Mouse (Mus musculus) gastrocnemius, postnatal 10 days (tissue): Measurements from ENCODE around the gene Zfp955b. TPM values are rescaled to one million over a fixed set of nuclear protein-coding genes. Genes with fewer than 3 reads are reported as not detected.
"Not testable (repeated sequence)": the region's sequence is repeated elsewhere in the genome, so short reads cannot be mapped to it uniquely, and the experiment has no call there.

Experiments used
- DNase-seq: peaks from one replicate; pipeline ENCODE4 v3.0.0; 2021; ENCODE audit warnings: mixed read lengths
- long read RNA-seq, 2 experiments: library from polyadenylated mRNA; stranded (forward); transcript quantifications; one replicate each; pipeline ENCODE4 v2.0.0; 2021
- total RNA-seq, 2 experiments: library from RNA; stranded (reverse); gene quantifications; 2 replicates each; pipeline ENCODE4 v1.2.3; 2021

Zfp955b gene
- total RNA-seq, result 10 to 100 TPM; 13.2 to 16.3 TPM
- long read RNA-seq, experiment 1, full-length matches to known transcripts, result 7 of 9 reads
- long read RNA-seq, experiment 1, partial matches to known transcripts, result 0 of 9 reads
- long read RNA-seq, experiment 1, other reads (novel, unspliced or antisense), result 2 of 9 reads
- long read RNA-seq, experiment 2, full-length matches to known transcripts, result 7 of 11 reads
- long read RNA-seq, experiment 2, partial matches to known transcripts, result 0 of 11 reads
- long read RNA-seq, experiment 2, other reads (novel, unspliced or antisense), result 4 of 11 reads

DNA sequence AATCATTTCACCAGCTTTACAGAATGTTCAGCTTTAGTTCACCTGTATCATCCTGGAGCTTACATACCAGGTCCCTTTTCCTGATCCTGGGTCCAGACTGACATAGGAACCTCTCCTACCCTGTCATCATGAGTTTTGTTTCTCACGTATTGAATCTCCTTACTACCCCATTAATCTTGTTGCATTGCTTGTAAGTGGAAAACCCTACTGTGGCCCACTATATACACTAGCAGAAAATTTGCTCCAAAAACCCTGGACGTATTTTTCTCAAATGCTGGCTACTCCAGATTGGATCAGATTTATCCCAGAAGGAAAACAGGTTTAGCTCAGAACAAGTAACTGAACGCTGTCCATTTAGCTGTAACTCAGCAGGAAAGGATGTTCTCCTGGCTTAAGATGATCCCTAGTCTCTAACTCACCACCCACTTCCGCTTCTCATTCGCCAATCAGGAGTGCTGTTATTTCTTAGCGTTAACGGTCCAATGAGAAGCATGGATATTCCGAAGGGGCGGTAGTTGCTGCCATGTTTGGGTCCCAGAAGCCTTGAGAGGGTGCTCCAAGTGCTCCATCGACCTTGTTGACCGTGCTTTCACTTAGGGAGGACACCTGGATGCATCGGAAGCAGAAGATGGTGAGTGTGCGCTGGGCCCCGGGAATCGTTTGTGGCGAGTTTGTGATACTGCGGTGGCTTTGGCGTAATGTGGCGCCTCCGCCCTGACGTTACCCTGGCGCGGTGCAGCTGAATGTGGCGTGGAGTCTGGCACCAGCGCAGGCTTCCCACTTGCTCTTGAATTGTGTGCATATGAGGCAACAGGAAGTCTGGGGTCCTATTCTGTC is at the start of gene Zfp955b:
Gene Zfp955b, plus strand, starts transcription at position 506 of the 837 bp plus-strand sequence.
- DNase-seq, result not testable (repeated sequence)

DNA sequence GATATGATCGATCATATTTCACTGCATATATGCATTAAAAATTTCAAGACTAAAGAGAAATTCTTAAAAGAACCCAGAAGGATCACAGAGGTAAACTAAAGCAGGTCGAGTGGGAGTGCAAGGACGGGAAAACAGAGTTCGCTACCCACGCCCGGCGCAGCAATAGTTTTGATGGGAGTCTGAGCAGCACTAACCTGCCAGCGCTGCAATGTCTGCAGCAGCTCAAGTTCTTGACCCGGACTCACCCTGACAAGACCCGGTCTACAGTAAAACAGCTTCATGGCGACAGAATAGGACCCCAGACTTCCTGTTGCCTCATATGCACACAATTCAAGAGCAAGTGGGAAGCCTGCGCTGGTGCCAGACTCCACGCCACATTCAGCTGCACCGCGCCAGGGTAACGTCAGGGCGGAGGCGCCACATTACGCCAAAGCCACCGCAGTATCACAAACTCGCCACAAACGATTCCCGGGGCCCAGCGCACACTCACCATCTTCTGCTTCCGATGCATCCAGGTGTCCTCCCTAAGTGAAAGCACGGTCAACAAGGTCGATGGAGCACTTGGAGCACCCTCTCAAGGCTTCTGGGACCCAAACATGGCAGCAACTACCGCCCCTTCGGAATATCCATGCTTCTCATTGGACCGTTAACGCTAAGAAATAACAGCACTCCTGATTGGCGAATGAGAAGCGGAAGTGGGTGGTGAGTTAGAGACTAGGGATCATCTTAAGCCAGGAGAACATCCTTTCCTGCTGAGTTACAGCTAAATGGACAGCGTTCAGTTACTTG is 34.6 kb upstream of the Zfp955b start, which contains the start of gene Zfp955a:
Gene Zfp955a, minus strand, starts transcription at position 616 of the 789 bp plus-strand sequence.
- DNase-seq, result not testable (repeated sequence)

GRCm38 (mm10) chr17:33255319-33255657 is 34.1 kb upstream of the Zfp955b start:
- DNase-seq, result not testable (repeated sequence)

- no peak for DNase-seq
These were observed 25.0 kb upstream of the Zfp955b start, which contains the start of gene Olfr63 for GRCm38 (mm10) chr17:33264376-33264775. Gene Olfr63, plus strand, starts transcription at chr17:33264676.

DNA sequence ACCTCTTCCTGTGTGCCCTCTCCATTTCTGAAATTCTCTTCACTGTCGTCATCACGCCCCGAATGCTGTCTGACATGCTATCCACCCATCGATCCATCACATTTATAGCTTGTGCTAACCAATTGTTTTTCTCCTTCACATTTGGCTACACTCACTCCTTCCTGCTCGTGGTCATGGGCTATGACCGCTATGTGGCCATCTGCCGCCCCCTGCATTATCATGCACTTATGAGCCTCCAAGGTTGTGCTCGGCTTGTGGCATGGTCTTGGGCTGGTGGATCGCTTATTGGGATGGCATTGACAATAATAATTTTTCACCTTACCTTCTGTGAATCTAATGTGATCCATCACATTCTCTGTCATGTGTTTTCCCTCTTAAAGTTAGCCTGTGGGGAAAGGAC is 20.4 kb upstream of the Zfp955b start:
- DNase-seq, result no peak

DNA sequence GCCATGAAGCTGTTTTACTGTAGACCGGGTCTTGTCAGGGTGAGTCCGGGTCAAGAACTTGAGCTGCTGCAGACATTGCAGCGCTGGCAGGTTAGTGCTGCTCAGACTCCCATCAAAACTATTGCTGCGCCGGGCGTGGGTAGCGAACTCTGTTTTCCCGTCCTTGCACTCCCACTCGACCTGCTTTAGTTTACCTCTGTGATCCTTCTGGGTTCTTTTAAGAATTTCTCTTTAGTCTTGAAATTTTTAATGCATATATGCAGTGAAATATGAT is 469 bp downstream of the Zfp955b start:
- not testable (repeated sequence) for DNase-seq

GRCm38 (mm10) chr17:33352981-33353380 is 63.6 kb downstream of the Zfp955b start:
- no peak for DNase-seq

Other genes with a start within 250 kb of the Zfp955b start
- gene 4921501E09Rik, start 221.5 kb upstream of the Zfp955b start, total RNA-seq, result not detected
- gene Zfp563, start 200.2 kb upstream of the Zfp955b start, total RNA-seq, result 1 to 10 TPM; 3.8 to 5.8 TPM
- under 1 TPM; 0.05 to 0.43 TPM for gene Morc2b, start 149.9 kb upstream of the Zfp955b start, total RNA-seq
- not detected for gene Olfr55, start 121.1 kb upstream of the Zfp955b start, total RNA-seq
- gene Olfr239, start 98.2 kb upstream of the Zfp955b start, total RNA-seq, result not detected
- under 1 TPM; 0.27 to 0.38 TPM for gene Olfr1564, start 67.9 kb upstream of the Zfp955b start, total RNA-seq
- gene Zfp955a, start 34.4 kb upstream of the Zfp955b start, total RNA-seq, result 1 to 10 TPM; 5.0 to 5.9 TPM
- gene Olfr63, start 24.9 kb upstream of the Zfp955b start, total RNA-seq, result not detected
- 1 to 10 TPM; 6.8 to 7.9 TPM for gene Zfp81, start 69.3 kb downstream of the Zfp955b start, total RNA-seq
- gene Zfp101, start 105.1 kb downstream of the Zfp955b start, total RNA-seq, result 1 to 10 TPM; 5.6 to 7.3 TPM
- not detected for gene Actl9, start 143.4 kb downstream of the Zfp955b start, total RNA-seq
- 10 to 100 TPM; 24.1 to 44.4 TPM for gene Adamts10, start 234.7 kb downstream of the Zfp955b start, total RNA-seq